Mouse (Mus musculus) G1E (cell line): ENCODE data around the gene Sfn.

Experiments
- CTCF ChIP-seq: IDR thresholded peaks from 2 replicates; pipeline ENCODE4 v1.5.1; 2012; ENCODE audit warnings: low read depth, low read length, inconsistent platforms, mixed read lengths
- GATA1 ChIP-seq: IDR thresholded peaks from 2 replicates; pipeline ENCODE4 v1.6.1; 2012; ENCODE audit warnings: borderline replicate concordance, low read length, inconsistent platforms, mixed read lengths
- GATA2 ChIP-seq: IDR thresholded peaks from 2 replicates; pipeline ENCODE4 v1.6.1; 2012; ENCODE audit warnings: low read depth, low read length, inconsistent platforms, borderline replicate concordance
- POLR2AphosphoS5 ChIP-seq: IDR thresholded peaks from 2 replicates; pipeline ENCODE4 v1.6.1; 2012; ENCODE audit warnings: low read depth, low read length, inconsistent platforms; ENCODE audit not compliant: insufficient replicate concordance
- TAL1 ChIP-seq: conservative IDR thresholded peaks from 2 replicates; pipeline ENCODE4 v1.6.1; 2012; ENCODE audit warnings: low read depth, low read length, inconsistent platforms, mixed read lengths

GRCm38 (mm10) chr4:133604856-133605255, 2.9 kb upstream of the Sfn start:
- TF ChIP-seq CTCF (no peak), GATA1 (no peak), POLR2AphosphoS5 (no peak), GATA2 (no peak), TAL1 (no peak)
